Mouse (Mus musculus) liver, embryonic 16.5 days (tissue): ENCODE data around the gene Vmn2r56. TPM values are rescaled to one million over a fixed set of nuclear protein-coding genes. Genes with fewer than 3 reads are reported as not detected.
A peak's percentile ranks its signal among the peaks of the same experiment; 100 is the strongest.
"Not testable (repeated sequence)": the region's sequence is repeated elsewhere in the genome, so short reads cannot be mapped to it uniquely, and the experiment has no call there.

Experiments
- ATAC-seq: fragments of 200-750 bp; cut with Nextera tagmentation; 2 replicates; pipeline ENCODE4 v1.8.0; 2017; ENCODE audit warnings: low read depth, mild to moderate bottlenecking, moderate number of reproducible peaks, moderate library complexity
- H3K27ac ChIP-seq: fragments of 300-500 bp; sonication (generic); 2 replicates; pipeline ENCODE4 v1.5.1; 2014; ENCODE audit warnings: mild to moderate bottlenecking, low read length
- H3K27me3 ChIP-seq: fragments of 300-500 bp; sonication (generic); 2 replicates; pipeline ENCODE4 v1.6.1; 2014; ENCODE audit warnings: low read depth, low read length, mixed read lengths; ENCODE audit not compliant: control insufficient read depth, insufficient read depth
- H3K36me3 ChIP-seq: fragments of 300-500 bp; sonication (generic); 2 replicates; pipeline ENCODE4 v1.6.1; 2014; ENCODE audit warnings: mild to moderate bottlenecking; ENCODE audit not compliant: control insufficient read depth, insufficient read depth
- H3K4me1 ChIP-seq: fragments of 300-500 bp; sonication (generic); 2 replicates; pipeline ENCODE4 v1.6.1; 2014; ENCODE audit warnings: low read depth, low read length, mixed read lengths; ENCODE audit not compliant: control insufficient read depth
- H3K4me2 ChIP-seq: fragments of 300-500 bp; sonication (generic); 2 replicates; pipeline ENCODE4 v1.6.1; 2014; ENCODE audit warnings: low read depth, low read length, mixed read lengths
- H3K4me3 ChIP-seq: fragments of 300-500 bp; sonication (generic); 2 replicates; pipeline ENCODE4 v1.5.1; 2014; ENCODE audit warnings: low read depth, mild to moderate bottlenecking, low read length
- H3K9ac ChIP-seq: fragments of 300-500 bp; sonication (generic); 2 replicates; pipeline ENCODE4 v1.6.1; 2014; ENCODE audit warnings: low read depth, low read length
- H3K9me3 ChIP-seq: fragments of 300-500 bp; sonication (generic); replicated peaks from 2 replicates; pipeline ENCODE4 v1.6.1; 2016; ENCODE audit warnings: low read length; ENCODE audit not compliant: control insufficient read depth
- WGBS: fragments of 180-500 bp; shearing (Covaris S2); extraction: QIAGEN DNeasy Blood & Tissue Kit; methylation state at CpG from one replicate; pipeline ENCODE4 v1.1.7; 2014; ENCODE audit not compliant: insufficient replicate concordance; 5-methylcytosine and 5-hydroxymethylcytosine counted together
- polyA plus RNA-seq: library from polyadenylated mRNA; unstranded; fragments of >200 nt; fragmentation: Nextera tagmentation; extraction: Ambion mirVana; gene quantifications from 2 replicates; pipeline ENCODE4 v1.2.1, GENCODE M21; 2015

Gene Vmn2r56
- polyA plus RNA-seq: not detected in 2 replicates

GRCm38 (mm10) chr7:12734904-12735303 is at the start of gene Vmn2r56:
Gene Vmn2r56 (minus strand): TSS chr7:12735004.
- Histone ChIP-seq H3K4me3 (no peak within 1 kb of the TSS), H3K4me1 (no peaks in the 10 kb centered on the region), H3K27ac (no peak within 1 kb of the TSS), H3K4me2 (no peak within 1 kb of the TSS), H3K9me3 (no peaks in the 10 kb centered on the region), H3K27me3 (no peaks in the 10 kb centered on the region), H3K36me3 (no peaks in the 10 kb centered on the region), H3K9ac (no peak within 1 kb of the TSS)
- ATAC-seq: no peak
- WGBS: 19% methylated on average over 1 of the region's 1 CpGs

GRCm38 (mm10) chr7:12780151-12780830 is 45.5 kb upstream of the Vmn2r56 start:
- H3K27me3 ChIP-seq: no peaks in the 10 kb centered on the region
- H3K4me2 ChIP-seq: peak overlapping the region; percentile 85
- H3K27ac ChIP-seq: no peak overlapping the region
- peaks cover 2% of the 10 kb centered on the region; the same call in 1 of the 2 replicates for H3K4me1 ChIP-seq
- H3K4me3 ChIP-seq: peak overlapping the region; percentile 57
- peak; percentile 78 for ATAC-seq
- no peaks in the 10 kb centered on the region for H3K9me3 ChIP-seq
- H3K36me3 ChIP-seq: no peaks in the 10 kb centered on the region
- WGBS: under 1% methylated on average over 57 of the region's 57 CpGs
- H3K9ac ChIP-seq: peak overlapping the region; percentile 39; the same call in 1 of the 2 replicates

- Histone ChIP-seq H3K4me1 (peaks cover 2% of the 10 kb centered on the region; the same call in 1 of the 2 replicates), H3K27ac (no peak overlapping the region), H3K9me3 (no peaks in the 10 kb centered on the region), H3K4me2 (peak overlapping the region; percentile 85), H3K9ac (peak overlapping the region; percentile 39; the same call in 1 of the 2 replicates), H3K27me3 (no peaks in the 10 kb centered on the region), H3K36me3 (no peaks in the 10 kb centered on the region), H3K4me3 (peak overlapping the region; percentile 57)
- 19% methylated on average over 10 of the region's 10 CpGs for WGBS
- no peak for ATAC-seq
Measured at GRCm38 (mm10) chr7:12779782-12780150, 45.0 kb upstream of the Vmn2r56 start.

DNA sequence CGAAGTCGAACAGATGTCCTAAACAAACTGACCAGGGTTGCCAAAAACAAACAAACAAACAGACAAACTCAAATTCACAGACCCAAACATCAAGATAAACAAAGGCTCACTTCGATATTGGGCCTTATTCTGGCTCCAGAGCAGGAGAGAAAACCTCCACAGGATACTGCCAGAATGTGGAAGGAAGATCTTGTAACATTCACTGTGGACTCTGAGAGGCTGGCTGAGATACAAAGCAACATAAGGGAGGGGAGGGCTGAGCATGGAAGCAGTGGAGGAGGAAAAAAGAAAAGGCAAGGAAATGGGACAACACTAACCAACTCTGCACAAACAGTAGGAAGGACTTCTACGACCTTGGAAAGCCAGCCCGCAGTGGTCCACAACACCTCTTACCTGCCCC is 44.3 kb upstream of the Vmn2r56 start:
- ATAC-seq: no peak
- Histone ChIP-seq H3K9me3 (no peaks in the 10 kb centered on the region), H3K4me1 (peaks cover 2% of the 10 kb centered on the region; the same call in 1 of the 2 replicates), H3K36me3 (no peaks in the 10 kb centered on the region), H3K4me3 (no peak overlapping the region), H3K27ac (no peak overlapping the region), H3K4me2 (no peak overlapping the region), H3K27me3 (no peaks in the 10 kb centered on the region), H3K9ac (no peak overlapping the region)
- WGBS: 67% methylated on average over 5 of the region's 5 CpGs

DNA sequence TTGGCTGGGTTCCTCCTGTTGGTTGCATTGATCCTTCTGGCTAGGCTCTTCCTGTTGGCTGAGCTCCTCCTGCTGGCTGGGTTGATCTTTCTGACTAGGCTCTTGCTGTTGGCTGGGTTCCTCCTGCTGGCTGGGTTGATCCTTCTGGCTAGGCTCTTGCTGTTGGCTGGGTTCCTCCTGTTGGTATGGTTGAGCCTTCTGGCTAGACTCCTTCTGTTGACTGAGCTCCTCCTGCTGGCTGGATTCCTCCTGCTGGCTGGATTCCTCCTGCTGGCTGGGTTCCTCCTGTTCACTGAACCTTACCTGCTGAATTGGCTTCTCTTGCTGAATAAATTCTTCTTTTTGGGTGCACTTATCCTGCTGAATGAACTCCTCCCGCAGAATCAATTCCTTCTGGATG is 39.8 kb upstream of the Vmn2r56 start:
- Histone ChIP-seq H3K27ac (no peak overlapping the region), H3K36me3 (no peaks in the 10 kb centered on the region), H3K4me1 (no peaks in the 10 kb centered on the region), H3K4me3 (no peak overlapping the region), H3K4me2 (no peak overlapping the region), H3K9me3 (no peaks in the 10 kb centered on the region), H3K9ac (no peak overlapping the region), H3K27me3 (no peaks in the 10 kb centered on the region)
- 68% methylated on average over 1 of the region's 1 CpGs for WGBS
- no peak for ATAC-seq

- H3K4me2 ChIP-seq: no peak overlapping the region
- no peaks in the 10 kb centered on the region for H3K27me3 ChIP-seq
- no peak for ATAC-seq
- no peaks in the 10 kb centered on the region for H3K4me1 ChIP-seq
- WGBS: 65% methylated on average over 9 of the region's 9 CpGs
- H3K9ac ChIP-seq: no peak overlapping the region
- H3K27ac ChIP-seq: no peak overlapping the region
- no peak overlapping the region for H3K4me3 ChIP-seq
- no peaks in the 10 kb centered on the region for H3K36me3 ChIP-seq
- H3K9me3 ChIP-seq: no peaks in the 10 kb centered on the region
Measured at GRCm38 (mm10) chr7:12774111-12774510, 39.3 kb upstream of the Vmn2r56 start.

GRCm38 (mm10) chr7:12749431-12750198 is 14.8 kb upstream of the Vmn2r56 start:
- Histone ChIP-seq H3K9me3 (no peaks in the 10 kb centered on the region; the same call in 1 of the 2 replicates), H3K4me1 (no peaks in the 10 kb centered on the region), H3K27me3 (no peaks in the 10 kb centered on the region), H3K4me3 (no peak overlapping the region), H3K27ac (no peak overlapping the region), H3K4me2 (no peak overlapping the region), H3K9ac (no peak overlapping the region), H3K36me3 (no peaks in the 10 kb centered on the region)
- ATAC-seq: no peak
- 54% methylated on average over 24 of the region's 24 CpGs for WGBS

- not testable (repeated sequence) for H3K27me3 ChIP-seq, H3K4me1 ChIP-seq, ATAC-seq, H3K9me3 ChIP-seq, H3K27ac ChIP-seq, H3K4me3 ChIP-seq, H3K9ac ChIP-seq, H3K36me3 ChIP-seq, H3K4me2 ChIP-seq
- 70% methylated on average over 3 of the region's 3 CpGs for WGBS
Measured at GRCm38 (mm10) chr7:12684903-12685302, 49.9 kb downstream of the Vmn2r56 start, which contains the start of gene Vmn2r55. Gene Vmn2r55 (minus strand): TSS chr7:12685003.

DNA sequence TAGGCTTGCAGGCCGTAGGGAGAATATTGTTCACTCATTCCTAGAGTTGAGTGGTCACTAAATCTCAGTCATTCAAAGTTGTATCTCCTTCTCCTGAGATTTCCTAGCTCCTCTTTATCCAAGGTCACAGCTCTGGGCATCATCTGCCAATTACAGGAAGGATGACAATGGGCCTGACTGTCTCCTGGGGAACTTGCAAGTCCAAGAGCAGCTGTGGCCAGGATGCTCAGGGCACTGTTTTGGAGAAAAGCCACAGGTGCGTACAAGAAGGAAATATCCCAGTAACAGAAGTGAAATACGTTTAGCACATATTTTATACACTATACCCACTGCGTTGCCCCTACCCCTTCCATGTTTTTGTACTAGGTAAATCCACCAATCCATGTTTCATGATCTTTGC is 94.6 kb downstream of the Vmn2r56 start, which contains the start of gene Vmn2r54:
Gene Vmn2r54 (minus strand): TSS at position 101 of the 400 bp plus-strand sequence.
- H3K4me1 ChIP-seq, H3K27ac ChIP-seq, H3K36me3 ChIP-seq, H3K9ac ChIP-seq, H3K4me2 ChIP-seq, H3K27me3 ChIP-seq, H3K9me3 ChIP-seq, ATAC-seq, H3K4me3 ChIP-seq: not testable (repeated sequence)
- 51% methylated on average over 3 of the region's 4 CpGs for WGBS
